Comparison of ENCODE assay signal across 9 mouse cellular contexts in genomic region chr14:32801016-32801661, GRCm38 (mm10). TPM values are rescaled to one million over a fixed set of nuclear protein-coding genes. Genes with fewer than 3 reads are reported as not detected.
DNase-seq lines count a peak whose midpoint lies in the region; ATAC-seq and TF ChIP-seq lines count a peak whose summit lies in the region.
"Had no signal": no experiment of that assay in that cellular context is flagged by ENCODE, and none has a peak within 500 bp of the region (broad histone marks: within the 10 kb centered on the region; RNA-seq: fewer than 3 reads in every experiment).

No protein-coding gene starts in this region.

- ATAC-seq in neural tube, embryonic 15.5 days (ENCODE audit: low FRiP score), result no peak
- ATAC-seq in forebrain, postnatal 0 days, result no peak
- ATAC-seq in liver, postnatal 0 days, result no peak
- no peak for ATAC-seq in inflammation-experienced regulatory T-cells, adult 6 months

- no peaks in the 10 kb centered on the region for H3K36me3 ChIP-seq in neural tube, embryonic 15.5 days
- H3K36me3 ChIP-seq in forebrain, postnatal 0 days (ENCODE audit: insufficient read depth), result no peaks in the 10 kb centered on the region
- H3K36me3 ChIP-seq in liver, postnatal 0 days (replicated peaks; ENCODE audit: insufficient read depth, low read length), result no peaks in the 10 kb centered on the region

- H3K4me1 ChIP-seq in neural tube, embryonic 15.5 days, result peaks cover 12% of the 10 kb centered on the region; the same call in 1 of the 2 replicates
- no peaks in the 10 kb centered on the region for H3K4me1 ChIP-seq in forebrain, postnatal 0 days (ENCODE audit: insufficient read depth)
- no peaks in the 10 kb centered on the region; the same call in 1 of the 2 replicates for H3K4me1 ChIP-seq in liver, postnatal 0 days (ENCODE audit: insufficient read depth)

- intact Hi-C loops in gastrocnemius, postnatal 36 days (cut with DNase I), result no loop called here

- no peaks in the 10 kb centered on the region for H3K9me3 ChIP-seq in neural tube, embryonic 15.5 days (replicated peaks)
- no peaks in the 10 kb centered on the region for H3K9me3 ChIP-seq in forebrain, postnatal 0 days (ENCODE audit: low read length)
- H3K9me3 ChIP-seq in liver, postnatal 0 days (ENCODE audit: low read length), result no peaks in the 10 kb centered on the region

- no peak overlapping the region for H3K9ac ChIP-seq in neural tube, embryonic 15.5 days (replicated peaks)
- no peak overlapping the region for H3K9ac ChIP-seq in forebrain, postnatal 0 days
- H3K9ac ChIP-seq in liver, postnatal 0 days (replicated peaks), result no peak overlapping the region

- 58% methylated on average over 11 of the region's 11 CpGs for WGBS in neural tube, embryonic 15.5 days
- WGBS in forebrain, postnatal 0 days, result 60% methylated on average over 11 of the region's 11 CpGs
- 59% methylated on average over 11 of the region's 11 CpGs for WGBS in liver, postnatal 0 days (ENCODE audit: insufficient replicate concordance)

- peak; percentile 10 for DNase-seq in gastrocnemius, adult 18-20 months (ENCODE audit: low spot score)
- no peak for DNase-seq in gastrocnemius, postnatal 36 days
- DNase-seq in neural tube, embryonic 10.5 days (ENCODE audit: extremely low spot score, low spot score), result peak; percentile 22
- DNase-seq in forebrain, postnatal 0 days, result peak; percentile 10
- DNase-seq in liver, postnatal 0 days, result peak; percentile 39
- DNase-seq in urinary bladder, postnatal 10 days (ENCODE audit: low spot score), result no peak

- no peak overlapping the region for H3K27ac ChIP-seq in neural tube, embryonic 15.5 days (replicated peaks)
- H3K27ac ChIP-seq in forebrain, postnatal 0 days (ENCODE audit: low read depth, low read length), result no peak overlapping the region
- no peak overlapping the region for H3K27ac ChIP-seq in liver, postnatal 0 days (ENCODE audit: low read depth)

- no peak for TF ChIP-seq EP300 in liver, postnatal 0 days (IDR thresholded peaks at IDR 0.05; ENCODE audit: low read depth)

- no peaks in the 10 kb centered on the region for H3K27me3 ChIP-seq in neural tube, embryonic 15.5 days (replicated peaks)
- H3K27me3 ChIP-seq in forebrain, postnatal 0 days (ENCODE audit: insufficient read depth, low read length), result no peaks in the 10 kb centered on the region
- no peaks in the 10 kb centered on the region for H3K27me3 ChIP-seq in liver, postnatal 0 days (ENCODE audit: insufficient read depth, low read length)

- no peak overlapping the region for H3K4me3 ChIP-seq in neural tube, embryonic 15.5 days (replicated peaks)
- no peak overlapping the region for H3K4me3 ChIP-seq in forebrain, postnatal 0 days (ENCODE audit: low read depth, low read length)
- no peak overlapping the region for H3K4me3 ChIP-seq in liver, postnatal 0 days (ENCODE audit: low read depth, low read length)
- H3K4me3 ChIP-seq: myocyte had no signal

- no peak overlapping the region for H3K4me2 ChIP-seq in neural tube, embryonic 15.5 days
- no peak overlapping the region for H3K4me2 ChIP-seq in forebrain, postnatal 0 days (ENCODE audit: low read depth)
- H3K4me2 ChIP-seq in liver, postnatal 0 days (ENCODE audit: low read depth, low read length), result no peak overlapping the region

- TF ChIP-seq CTCF in forebrain, postnatal 0 days (IDR thresholded peaks at IDR 0.05; ENCODE audit: low read depth), result peak; percentile 57
- peak; percentile 63 for TF ChIP-seq CTCF in liver, postnatal 0 days (IDR thresholded peaks at IDR 0.05; ENCODE audit: low read depth)

RNA-seq across cellular contexts. Expression of gene Tmem273, which starts 15.4 kb away (rescaled TPM):
- not detected for total RNA-seq in gastrocnemius, adult 18-20 months (2021)
- under 1 TPM in 1 of 2 experiments, not detected in 1; 0.28 TPM for total RNA-seq in gastrocnemius, postnatal 36 days (2021)
- 0.40 and 0.59 TPM in 2 replicates for polyA plus RNA-seq in neural tube, embryonic 15.5 days (2015; fragmentation: Nextera tagmentation; extraction: Ambion mirVana)
- 0.31 TPM in 1 of 2 replicates, not detected in the other for total RNA-seq in forebrain, postnatal 0 days (2014; rRNA removed)
- polyA plus RNA-seq in forebrain, postnatal 0 days (2015; fragmentation: Nextera tagmentation; extraction: Ambion mirVana), result 0.13 and 0.28 TPM in 2 replicates
- 0.92 and 1.1 TPM in 2 replicates for polyA plus RNA-seq in liver, postnatal 0 days (2015; fragmentation: Nextera tagmentation; extraction: Ambion mirVana)
- polyA plus RNA-seq in inflammation-experienced regulatory T-cells, adult 6 months (2017; shearing (Covaris generic)), result 1 to 10 TPM; 2.6 to 5.5 (median 3.6) TPM

RNA-seq across cellular contexts. Expression of gene Fam170b, which starts 32.6 kb away (rescaled TPM):
- total RNA-seq in gastrocnemius, adult 18-20 months (2021), result not detected
- total RNA-seq in gastrocnemius, postnatal 36 days (2021), result not detected
- polyA plus RNA-seq in neural tube, embryonic 15.5 days (2015; fragmentation: Nextera tagmentation; extraction: Ambion mirVana), result 0.06 TPM in 1 of 2 replicates, not detected in the other
- not detected in 2 replicates for total RNA-seq in forebrain, postnatal 0 days (2014; rRNA removed)
- polyA plus RNA-seq in forebrain, postnatal 0 days (2015; fragmentation: Nextera tagmentation; extraction: Ambion mirVana), result not detected in 2 replicates
- polyA plus RNA-seq in liver, postnatal 0 days (2015; fragmentation: Nextera tagmentation; extraction: Ambion mirVana), result 0.06 and 0.11 TPM in 2 replicates
- not detected for polyA plus RNA-seq in inflammation-experienced regulatory T-cells, adult 6 months (2017; shearing (Covaris generic))
- polyA plus RNA-seq: myocyte had no signal

RNA-seq across cellular contexts. Expression of gene Vstm4, which starts 55.4 kb away (rescaled TPM):
- total RNA-seq in gastrocnemius, adult 18-20 months (2021), result 1 to 10 TPM; 3.0 to 3.2 TPM
- 1 to 10 TPM; 2.0 to 2.3 TPM for total RNA-seq in gastrocnemius, postnatal 36 days (2021)
- 12.3 and 14.1 TPM in 2 replicates for polyA plus RNA-seq in neural tube, embryonic 15.5 days (2015; fragmentation: Nextera tagmentation; extraction: Ambion mirVana)
- total RNA-seq in forebrain, postnatal 0 days (2014; rRNA removed), result 7.0 and 8.9 TPM in 2 replicates
- polyA plus RNA-seq in forebrain, postnatal 0 days (2015; fragmentation: Nextera tagmentation; extraction: Ambion mirVana), result 8.2 and 8.5 TPM in 2 replicates
- polyA plus RNA-seq in liver, postnatal 0 days (2015; fragmentation: Nextera tagmentation; extraction: Ambion mirVana), result 5.9 and 6.0 TPM in 2 replicates
- not detected for polyA plus RNA-seq in inflammation-experienced regulatory T-cells, adult 6 months (2017; shearing (Covaris generic))
- polyA plus RNA-seq: myocyte had no signal

Comparison
In these comparisons a context has a peak if more than half of its experiments do, and no peak if none do; other contexts are left out.
1. DNase-seq: peak in gastrocnemius, adult 18-20 months (single experiment), neural tube, embryonic 10.5 days (single experiment), forebrain, postnatal 0 days (single experiment) and liver, postnatal 0 days (single experiment); none in gastrocnemius, postnatal 36 days (0 of 2) and urinary bladder, postnatal 10 days (single experiment).